ENCODE assay signal across 11 mouse cellular contexts in genomic region chr10:18067761-18068446, GRCm38 (mm10). TPM values are rescaled to one million over a fixed set of nuclear protein-coding genes. Genes with fewer than 3 reads are reported as not detected.
DNase-seq lines count a peak whose midpoint lies in the region; ATAC-seq and TF ChIP-seq lines count a peak whose summit lies in the region.
"Had no signal": no experiment of that assay in that cellular context is flagged by ENCODE, and none has a peak within 500 bp of the region (broad histone marks: within the 10 kb centered on the region; RNA-seq: fewer than 3 reads in every experiment).

No protein-coding gene starts in this region.

- 30% methylated on average over 10 of the region's 10 CpGs for WGBS in intestine, embryonic 14.5 days
- WGBS in intestine, postnatal 0 days = 50% methylated on average over 10 of the region's 10 CpGs
- WGBS in hindbrain, embryonic 11.5 days = 75% methylated on average over 10 of the region's 10 CpGs
- WGBS in midbrain, embryonic 13.5 days = 66% methylated on average over 10 of the region's 10 CpGs

- H3K9ac ChIP-seq in intestine, embryonic 14.5 days (ENCODE audit: low read length) = no peak overlapping the region
- no peak overlapping the region for H3K9ac ChIP-seq in intestine, postnatal 0 days (ENCODE audit: low read depth, low read length)
- no peak overlapping the region for H3K9ac ChIP-seq in hindbrain, embryonic 11.5 days (ENCODE audit: low read depth, low read length)
- no peak overlapping the region; the same call in 1 of the 2 replicates for H3K9ac ChIP-seq in midbrain, embryonic 13.5 days (replicated peaks)

- no peak overlapping the region for H3K4me3 ChIP-seq in intestine, embryonic 14.5 days (ENCODE audit: low read depth, low read length)
- no peak overlapping the region for H3K4me3 ChIP-seq in intestine, postnatal 0 days (ENCODE audit: low read depth, low read length)
- no peak overlapping the region for H3K4me3 ChIP-seq in hindbrain, embryonic 11.5 days (ENCODE audit: low read depth, low read length)
- no peak overlapping the region for H3K4me3 ChIP-seq in midbrain, embryonic 13.5 days (replicated peaks)
- no peak overlapping the region for H3K4me3 ChIP-seq in layer of hippocampus, adult 2 months

- H3K9me3 ChIP-seq in intestine, embryonic 14.5 days (ENCODE audit: control insufficient read depth, low read length) = no peaks in the 10 kb centered on the region
- no peaks in the 10 kb centered on the region for H3K9me3 ChIP-seq in intestine, postnatal 0 days (ENCODE audit: control insufficient read depth)
- no peaks in the 10 kb centered on the region for H3K9me3 ChIP-seq in hindbrain, embryonic 11.5 days (ENCODE audit: control insufficient read depth, low read length)
- no peaks in the 10 kb centered on the region for H3K9me3 ChIP-seq in midbrain, embryonic 13.5 days
- H3K9me3 ChIP-seq: G1E had no signal

- peak; percentile 66; the same call in 1 of the 2 replicates for ATAC-seq in intestine, embryonic 14.5 days (replicated peaks; ENCODE audit: low FRiP score, low TSS enrichment, low read depth)
- ATAC-seq in intestine, postnatal 0 days = no peak
- ATAC-seq in hindbrain, embryonic 11.5 days (ENCODE audit: low FRiP score) = 0 out of 2 replicates have a peak, but pooled peaks have one; percentile 33
- ATAC-seq in midbrain, embryonic 13.5 days = peak; percentile 59; the same call in 1 of the 2 replicates

- no peaks in the 10 kb centered on the region for H3K27me3 ChIP-seq in intestine, embryonic 14.5 days (replicated peaks; ENCODE audit: control insufficient read depth, insufficient read depth, low read length)
- H3K27me3 ChIP-seq in intestine, postnatal 0 days (replicated peaks; ENCODE audit: control insufficient read depth, insufficient read depth, low read length) = no peaks in the 10 kb centered on the region
- H3K27me3 ChIP-seq in hindbrain, embryonic 11.5 days (ENCODE audit: control insufficient read depth, insufficient read depth, low read length) = no peaks in the 10 kb centered on the region
- H3K27me3 ChIP-seq in midbrain, embryonic 13.5 days = no peaks in the 10 kb centered on the region

- TF ChIP-seq CTCF in intestine, postnatal 0 days (IDR thresholded peaks at IDR 0.05; ENCODE audit: low read depth) = no peak
- no peak for TF ChIP-seq CTCF in layer of hippocampus, adult 2 months (conservative IDR thresholded peaks at IDR 0.05)

- H3K27ac ChIP-seq in intestine, embryonic 14.5 days (ENCODE audit: low read depth) = peak overlapping the region; percentile 29; the same call in 1 of the 2 replicates
- H3K27ac ChIP-seq in intestine, postnatal 0 days (ENCODE audit: low read depth, low read length) = no peak overlapping the region
- H3K27ac ChIP-seq in hindbrain, embryonic 11.5 days (ENCODE audit: low read depth, low read length) = no peak overlapping the region
- H3K27ac ChIP-seq in midbrain, embryonic 13.5 days = peak overlapping the region; percentile 30; the same call in 1 of the 2 replicates
- no peak overlapping the region for H3K27ac ChIP-seq in layer of hippocampus, adult 2 months
- H3K27ac ChIP-seq: macrophage had no signal

- H3K4me2 ChIP-seq in intestine, embryonic 14.5 days (ENCODE audit: low read length) = no peak overlapping the region
- no peak overlapping the region for H3K4me2 ChIP-seq in intestine, postnatal 0 days (replicated peaks; ENCODE audit: low read depth)
- H3K4me2 ChIP-seq in hindbrain, embryonic 11.5 days (replicated peaks; ENCODE audit: low read depth, low read length) = no peak overlapping the region
- no peak overlapping the region for H3K4me2 ChIP-seq in midbrain, embryonic 13.5 days (replicated peaks)

- H3K36me3 ChIP-seq in intestine, embryonic 14.5 days (ENCODE audit: control insufficient read depth, insufficient read depth, low read length) = no peaks in the 10 kb centered on the region
- H3K36me3 ChIP-seq in intestine, postnatal 0 days (ENCODE audit: control insufficient read depth, insufficient read depth) = no peaks in the 10 kb centered on the region
- H3K36me3 ChIP-seq in hindbrain, embryonic 11.5 days (ENCODE audit: control insufficient read depth, insufficient read depth, low read length) = no peaks in the 10 kb centered on the region
- no peaks in the 10 kb centered on the region for H3K36me3 ChIP-seq in midbrain, embryonic 13.5 days

- H3K4me1 ChIP-seq in intestine, embryonic 14.5 days (replicated peaks; ENCODE audit: control insufficient read depth, insufficient read depth, low read length) = peaks cover 36% of the 10 kb centered on the region
- no peaks in the 10 kb centered on the region for H3K4me1 ChIP-seq in intestine, postnatal 0 days (replicated peaks; ENCODE audit: control insufficient read depth, insufficient read depth, low read length)
- no peaks in the 10 kb centered on the region for H3K4me1 ChIP-seq in hindbrain, embryonic 11.5 days (replicated peaks; ENCODE audit: control insufficient read depth, insufficient read depth, low read length)
- H3K4me1 ChIP-seq in midbrain, embryonic 13.5 days (replicated peaks) = peaks cover 27% of the 10 kb centered on the region

- DNase-seq in embryo, embryonic 10.5 days (ENCODE audit: low spot score) = peak; percentile 23
- no peak for DNase-seq in embryo, embryonic 9.5 days (ENCODE audit: extremely low spot score)
- peak; percentile 68 for DNase-seq in intestine, embryonic 14.5 days (ENCODE audit: low spot score)
- no peak for DNase-seq in hindbrain, embryonic 11.5 days (ENCODE audit: low spot score)
- no peak for DNase-seq in thymus, postnatal 36 days
- no peak for DNase-seq in layer of hippocampus, adult 2 months (ENCODE audit: low spot score in 2 of 2)
- DNase-seq: kidney, postnatal 4 days had no signal

RNA-seq across cellular contexts. Expression of gene Reps1, which starts 12.2 kb away (rescaled TPM):
- 18.3 and 19.8 TPM in 2 replicates for polyA plus RNA-seq in intestine, embryonic 14.5 days (2014; fragmentation: Nextera tagmentation; extraction: Ambion mirVana)
- 6.1 and 7.7 TPM in 2 replicates for polyA plus RNA-seq in intestine, postnatal 0 days (2015; fragmentation: Nextera tagmentation; extraction: Ambion mirVana)
- 24.6 and 29.7 TPM in 2 replicates for polyA plus RNA-seq in hindbrain, embryonic 11.5 days (2014; fragmentation: Nextera tagmentation; extraction: Ambion mirVana)
- polyA plus RNA-seq in midbrain, embryonic 13.5 days (2015; fragmentation: Nextera tagmentation; extraction: Ambion mirVana) = 15.6 and 17.8 TPM in 2 replicates
- 10 to 100 TPM; 82.6 to 92.7 TPM for total RNA-seq in layer of hippocampus, adult 2 months (2021)

RNA-seq across cellular contexts. Expression of gene Abracl, which starts 44.8 kb away (rescaled TPM):
- 158 and 172 TPM in 2 replicates for polyA plus RNA-seq in intestine, embryonic 14.5 days (2014; fragmentation: Nextera tagmentation; extraction: Ambion mirVana)
- polyA plus RNA-seq in intestine, postnatal 0 days (2015; fragmentation: Nextera tagmentation; extraction: Ambion mirVana) = 243 and 268 TPM in 2 replicates
- polyA plus RNA-seq in hindbrain, embryonic 11.5 days (2014; fragmentation: Nextera tagmentation; extraction: Ambion mirVana) = 220 and 223 TPM in 2 replicates
- polyA plus RNA-seq in midbrain, embryonic 13.5 days (2015; fragmentation: Nextera tagmentation; extraction: Ambion mirVana) = 104 and 122 TPM in 2 replicates
- total RNA-seq in layer of hippocampus, adult 2 months (2021) = 10 to 100 TPM; 35.0 to 36.5 TPM

Comparison
In these comparisons a context has a peak if more than half of its experiments do, and no peak if none do; other contexts are left out.
1. DNase-seq: peak in embryo, embryonic 10.5 days (single experiment) and intestine, embryonic 14.5 days (single experiment); none in embryo, embryonic 9.5 days (single experiment), hindbrain, embryonic 11.5 days (single experiment), thymus, postnatal 36 days (0 of 2) and layer of hippocampus, adult 2 months (0 of 2).
2. H3K27ac ChIP-seq: peak in intestine, embryonic 14.5 days (single experiment) and midbrain, embryonic 13.5 days (single experiment); none in intestine, postnatal 0 days (single experiment), hindbrain, embryonic 11.5 days (single experiment) and layer of hippocampus, adult 2 months (single experiment).